Mouse (Mus musculus) heart, adult 2 months (tissue): ENCODE data around the gene Prkcz. TPM values are rescaled to one million over a fixed set of nuclear protein-coding genes. Genes with fewer than 3 reads are reported as not detected.

Experiments
- DNase-seq, 2 experiments: peaks; one replicate each; pipeline ENCODE4 v3.0.0; 2021
- H3K27ac ChIP-seq: fragments of 200-600 bp; 2 replicates; pipeline ENCODE4 v1.8.1; 2022
- H3K27me3 ChIP-seq: fragments of 200-500 bp; 2 replicates; pipeline ENCODE4 v1.6.1; 2012; ENCODE audit warnings: mild to moderate bottlenecking, low read length, inconsistent platforms, mixed read lengths; ENCODE audit not compliant: control insufficient read depth, insufficient read depth
- H3K36me3 ChIP-seq: fragments of 200-500 bp; 2 replicates; pipeline ENCODE4 v1.6.1; 2012; ENCODE audit warnings: low read length, inconsistent platforms; ENCODE audit not compliant: control insufficient read depth, insufficient read depth
- H3K4me1 ChIP-seq: fragments of 200-500 bp; 2 replicates; pipeline ENCODE4 v1.6.1; 2011; ENCODE audit warnings: low read length; ENCODE audit not compliant: control insufficient read depth, insufficient read depth
- H3K4me3 ChIP-seq: fragments of 200-600 bp; 2 replicates; pipeline ENCODE4 v1.8.1; 2022
- H3K79me2 ChIP-seq: fragments of 200-500 bp; replicated peaks from 2 replicates; pipeline ENCODE4 v1.6.1; 2012; ENCODE audit warnings: mild to moderate bottlenecking, inconsistent platforms, low read length, moderate library complexity, mixed read lengths; ENCODE audit not compliant: control insufficient read depth, insufficient read depth
- H3K9ac ChIP-seq: fragments of 200-500 bp; 2 replicates; pipeline ENCODE4 v1.6.1; 2012; ENCODE audit warnings: low read depth, mild to moderate bottlenecking, control low read depth, inconsistent platforms, low read length, mixed read lengths
- CTCF ChIP-seq: fragments of 200-600 bp; IDR thresholded peaks from 2 replicates; pipeline ENCODE4 v1.8.1; 2022; ENCODE audit warnings: antibody characterized with exemption, mild to moderate bottlenecking, moderate library complexity
- EP300 ChIP-seq: fragments of 200-500 bp; IDR thresholded peaks from 2 replicates; pipeline ENCODE4 v1.6.1; 2011; ENCODE audit warnings: low read depth, low read length, control low read depth; ENCODE audit not compliant: insufficient read depth
- POLR2A ChIP-seq: fragments of 200-500 bp; IDR thresholded peaks from 2 replicates; pipeline ENCODE4 v1.6.1; 2011; ENCODE audit warnings: mild to moderate bottlenecking, low read depth, low read length, control low read depth; ENCODE audit not compliant: insufficient read depth
- WGBS: fragments of 180-500 bp; shearing (Covaris S2); methylation state at CpG from one replicate; pipeline ENCODE4 v1.1.7; 2018; 5-methylcytosine and 5-hydroxymethylcytosine counted together
- intact Hi-C: fragments of 180-260 bp; cut with DNase I; formaldehyde crosslinking; loops from one replicate; pipeline ENCODE4 v1.15.1; 2025
- polyA plus RNA-seq: library from polyadenylated mRNA; depleted of rRNA; stranded (reverse); fragments of >200 nt; gene quantifications from 2 replicates; pipeline ENCODE4 v1.2.3, GENCODE M21; 2012
- total RNA-seq, 2 experiments: library from RNA; stranded (reverse); gene quantifications; 2 replicates each; pipeline ENCODE4 v1.2.3; 2021

Prkcz gene
- total and polyA plus RNA-seq, 3 experiments, result 1.5 to 2.6 (median 2.3) TPM

DNA sequence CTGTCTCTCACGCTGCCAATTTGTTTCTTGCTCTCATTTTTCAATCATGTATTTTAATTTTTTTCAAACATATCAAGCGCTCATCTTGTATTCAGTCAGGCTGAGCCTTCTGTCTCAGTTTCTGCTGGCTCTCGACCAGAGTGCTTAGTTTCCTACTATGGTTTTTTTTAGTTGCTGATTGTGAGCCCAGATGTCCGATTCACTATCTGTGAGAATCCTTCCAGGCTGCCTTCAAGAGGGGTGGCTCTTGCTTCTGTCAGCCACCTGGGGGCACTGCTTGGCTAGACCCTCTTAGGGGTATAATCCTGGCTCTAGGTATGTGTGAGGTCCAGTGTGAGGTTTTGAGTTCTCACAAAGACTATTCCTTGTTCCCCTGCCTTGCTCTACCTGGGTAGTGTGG, 65.2 kb downstream of the Prkcz start:
- Histone ChIP-seq H3K4me1 (no peaks in the 10 kb centered on the region), H3K4me3 (no peak overlapping the region), H3K36me3 (no peaks in the 10 kb centered on the region), H3K27ac (no peak overlapping the region), H3K79me2 (no peaks in the 10 kb centered on the region), H3K9ac (no peak overlapping the region), H3K27me3 (no peaks in the 10 kb centered on the region)
- DNase-seq, result no peak
- TF ChIP-seq CTCF, result peak; percentile 23; the same call in 1 of the 2 replicates
- no peak for TF ChIP-seq POLR2A
- TF ChIP-seq EP300, result no peak
- intact Hi-C loops, result no loop called here
- WGBS, result 28% methylated on average over 4 of the region's 4 CpGs

DNA sequence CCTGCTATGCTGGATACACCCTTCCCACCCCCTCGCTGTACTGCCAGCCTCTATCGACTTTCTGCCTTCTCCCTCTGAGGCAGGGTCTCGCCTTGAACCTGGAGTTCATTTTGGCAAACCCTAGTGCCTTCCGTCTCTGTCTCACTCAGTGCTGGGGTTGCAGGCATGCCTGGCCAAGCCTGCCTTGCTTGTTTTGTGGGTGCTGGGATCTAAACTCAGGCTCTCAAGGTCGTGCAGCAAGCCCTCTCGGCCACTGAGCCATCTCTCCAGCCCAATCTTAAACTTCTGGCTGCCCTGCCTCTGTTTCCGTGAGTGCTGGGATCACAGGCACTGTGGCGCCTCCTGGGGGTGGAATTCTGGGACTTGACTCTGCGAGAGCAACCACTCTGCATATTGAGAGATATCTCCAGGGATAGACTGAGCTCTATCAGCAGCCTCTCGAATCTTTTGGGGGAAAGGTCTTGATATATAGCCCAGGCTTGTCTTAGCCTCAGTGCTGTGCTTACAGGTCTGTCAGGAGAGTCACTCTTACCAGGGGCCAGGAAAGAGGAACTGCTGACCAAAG, 66.1 kb downstream of the Prkcz start:
- no peaks in the 10 kb centered on the region for H3K36me3 ChIP-seq
- TF ChIP-seq CTCF, result 0 out of 2 replicates have a peak, but pooled peaks have one; percentile 12
- no peak for TF ChIP-seq EP300
- DNase-seq, result no peak
- H3K27me3 ChIP-seq, result no peaks in the 10 kb centered on the region
- 80% methylated on average over 10 of the region's 10 CpGs for WGBS
- no peak overlapping the region for H3K9ac ChIP-seq
- H3K79me2 ChIP-seq, result no peaks in the 10 kb centered on the region
- H3K4me3 ChIP-seq, result no peak overlapping the region
- no peak overlapping the region for H3K27ac ChIP-seq
- H3K4me1 ChIP-seq, result no peaks in the 10 kb centered on the region
- intact Hi-C loops, result no loop called here

DNA sequence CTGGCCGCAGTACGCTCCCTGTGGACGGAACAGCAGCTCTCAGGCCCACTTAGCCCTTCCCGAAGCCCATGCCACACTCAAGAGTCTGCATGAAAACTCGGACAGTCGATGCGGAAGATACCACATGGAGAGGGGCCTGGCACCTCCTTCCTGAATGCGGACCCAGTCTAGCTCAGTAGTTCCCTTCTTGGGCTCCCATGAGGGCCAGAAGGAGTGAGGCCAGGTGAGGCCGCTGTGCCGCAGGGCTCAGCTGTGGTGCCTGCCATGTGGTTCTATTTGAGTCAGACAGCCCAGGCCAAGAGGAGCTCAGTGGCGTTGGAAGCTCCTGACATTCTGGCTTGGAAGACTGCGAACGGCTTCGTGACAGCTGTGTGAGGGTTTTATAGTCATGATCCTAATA, 66.8 kb downstream of the Prkcz start:
- no peak overlapping the region for H3K9ac ChIP-seq
- DNase-seq, result no peak

DNA sequence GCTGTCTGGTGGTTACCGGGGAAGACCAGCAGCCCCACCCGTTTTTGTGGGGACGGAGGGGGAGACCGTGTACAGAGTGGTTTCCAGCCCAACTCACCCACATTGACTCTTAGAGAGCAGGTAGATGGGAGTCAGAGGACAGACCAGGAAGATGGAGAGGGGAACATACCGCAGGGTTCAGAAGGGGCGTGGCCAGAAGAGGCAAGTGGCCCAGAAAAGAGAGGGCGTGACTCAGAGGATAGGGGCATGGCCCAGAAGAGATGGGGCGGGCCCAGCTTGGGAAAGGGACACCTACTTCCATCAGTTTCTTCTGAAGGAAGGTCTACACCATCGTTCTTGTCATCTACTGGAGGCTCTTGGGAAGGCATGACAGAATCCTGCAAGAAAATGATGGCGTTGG, 68.3 kb downstream of the Prkcz start:
- no peak overlapping the region for H3K27ac ChIP-seq
- no peaks in the 10 kb centered on the region for H3K79me2 ChIP-seq
- no peaks in the 10 kb centered on the region for H3K27me3 ChIP-seq
- intact Hi-C loops, result no loop called here
- no peaks in the 10 kb centered on the region for H3K4me1 ChIP-seq
- no peak overlapping the region for H3K9ac ChIP-seq
- no peaks in the 10 kb centered on the region for H3K36me3 ChIP-seq
- no peak for TF ChIP-seq POLR2A
- TF ChIP-seq CTCF, result no peak
- TF ChIP-seq EP300, result no peak
- DNase-seq, result no peak
- 89% methylated on average over 10 of the region's 10 CpGs for WGBS
- H3K4me3 ChIP-seq, result no peak overlapping the region

More for the DNA sequence above, 66.8 kb downstream of the Prkcz start:
- Histone ChIP-seq H3K36me3 (no peaks in the 10 kb centered on the region), H3K27ac (no peak overlapping the region), H3K27me3 (no peaks in the 10 kb centered on the region), H3K79me2 (no peaks in the 10 kb centered on the region), H3K4me1 (no peaks in the 10 kb centered on the region), H3K4me3 (no peak overlapping the region)
- 91% methylated on average over 14 of the region's 14 CpGs for WGBS
- no peak for TF ChIP-seq POLR2A
- no peak for TF ChIP-seq CTCF
- no peak for TF ChIP-seq EP300
- intact Hi-C loops, result no loop called here

DNA sequence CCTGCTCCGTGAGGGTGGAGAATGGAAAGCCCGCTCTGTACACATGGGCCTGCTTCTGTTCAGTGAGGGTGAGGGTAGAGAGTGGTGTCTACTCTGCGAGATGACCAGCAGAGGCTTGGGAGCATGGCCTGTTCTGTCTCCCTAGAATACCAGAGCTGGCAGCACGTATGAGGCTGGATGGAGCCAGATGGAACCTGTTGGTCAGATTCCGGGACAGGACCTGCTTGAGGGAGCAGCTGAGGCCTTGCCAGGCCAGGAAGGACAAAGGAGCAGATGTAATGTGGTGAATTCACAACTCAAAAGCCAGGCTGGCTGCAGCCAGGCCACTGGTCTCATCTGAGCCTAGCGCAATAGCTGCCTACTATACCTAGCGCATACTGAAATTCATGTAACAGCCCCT, 71.1 kb downstream of the Prkcz start:
- DNase-seq, result no peak
- intact Hi-C loops, result no loop called here
- no peak for TF ChIP-seq CTCF
- TF ChIP-seq POLR2A, result no peak
- TF ChIP-seq EP300, result no peak
- WGBS, result 89% methylated on average over 7 of the region's 7 CpGs
- Histone ChIP-seq H3K27me3 (no peaks in the 10 kb centered on the region), H3K36me3 (no peaks in the 10 kb centered on the region), H3K4me3 (no peak overlapping the region), H3K27ac (no peak overlapping the region), H3K4me1 (no peaks in the 10 kb centered on the region), H3K79me2 (no peaks in the 10 kb centered on the region), H3K9ac (no peak overlapping the region)

- H3K27me3 ChIP-seq, result no peaks in the 10 kb centered on the region
- no peaks in the 10 kb centered on the region for H3K36me3 ChIP-seq
- H3K4me3 ChIP-seq, result no peak overlapping the region
- DNase-seq, result no peak
- no peaks in the 10 kb centered on the region for H3K4me1 ChIP-seq
- H3K27ac ChIP-seq, result no peak overlapping the region
- H3K79me2 ChIP-seq, result no peaks in the 10 kb centered on the region
- TF ChIP-seq EP300 (no peak), CTCF (peak; percentile 29; the same call in 1 of the 2 replicates), POLR2A (no peak)
- 92% methylated on average over 1 of the region's 1 CpGs for WGBS
- intact Hi-C loops, result no loop called here
- H3K9ac ChIP-seq, result no peak overlapping the region
These were observed 72.6 kb downstream of the Prkcz start for GRCm38 (mm10) chr4:155288586-155288985.
